ENCODE assay signal across 12 mouse cellular contexts in the genomic region with DNA sequence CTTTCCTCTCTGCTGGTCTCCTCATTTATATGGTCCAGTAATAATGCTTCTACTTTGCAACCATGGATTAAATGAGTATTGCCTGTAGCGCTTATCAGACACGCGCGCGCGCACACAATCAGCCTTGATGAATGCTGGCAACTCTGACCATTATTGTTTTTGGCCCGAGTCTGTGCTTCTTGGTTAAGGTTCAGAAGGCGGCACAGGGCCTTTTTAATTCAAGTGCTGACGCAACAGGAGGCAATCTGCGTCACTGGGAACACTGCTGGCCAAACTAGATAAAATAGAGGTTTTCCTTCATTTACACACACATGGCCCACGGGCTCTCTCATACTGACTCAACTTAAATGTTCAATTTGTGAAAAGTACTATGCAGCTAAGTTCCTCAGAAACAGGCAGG.
A peak's percentile ranks its signal among the peaks of the same experiment; 100 is the strongest.
DNase-seq lines count a peak whose midpoint lies in the region; ATAC-seq and TF ChIP-seq lines count a peak whose summit lies in the region.
"Had no signal": no experiment of that assay in that cellular context is flagged by ENCODE, and none has a peak within 500 bp of the region (broad histone marks: within the 10 kb centered on the region; RNA-seq: fewer than 3 reads in every experiment).

No protein-coding gene starts in this region.

- peak overlapping the region; percentile 62 for H3K9ac ChIP-seq in MEL (ENCODE audit: control insufficient read depth, low read depth, low read length, poor library complexity, severe bottlenecking)
- no peak overlapping the region for H3K9ac ChIP-seq in forebrain, embryonic 14.5 days (ENCODE audit: low read length)
- H3K9ac ChIP-seq: liver, embryonic 13.5 days had no signal

- DNase-seq in adrenal gland, adult 2 months: peak; percentile 75
- no peak for DNase-seq in adrenal gland, postnatal 4 days (ENCODE audit: low spot score in 2 of 2)
- peak; percentile 97 for DNase-seq in MEL (ENCODE audit: low read depth, low spot score)
- DNase-seq in fat pad, adult 2 months (ENCODE audit: extremely low read depth, low read depth, low spot score): peak; percentile 82
- peak; percentile 40 for DNase-seq in heart, postnatal 4 days
- no peak for DNase-seq in forebrain, embryonic 14.5 days (ENCODE audit: low spot score)
- no peak for DNase-seq in cerebellum, adult 18-20 months
- DNase-seq: gastrocnemius, postnatal 10 days; liver, embryonic 13.5 days; retina, postnatal 1 day had no signal

- peaks cover 17 to 63% of the 10 kb centered on the region in 2 experiments for H3K36me3 ChIP-seq in MEL (ENCODE audit: control insufficient read depth in 1 of 2, insufficient read depth in 2 of 2, low read length in 2 of 2)
- no peaks in the 10 kb centered on the region for H3K36me3 ChIP-seq in forebrain, embryonic 14.5 days (ENCODE audit: control insufficient read depth, insufficient read depth, low read length)
- H3K36me3 ChIP-seq: liver, embryonic 13.5 days had no signal

- no peaks in the 10 kb centered on the region for H3K27me3 ChIP-seq in MEL (ENCODE audit: control insufficient read depth in 1 of 2, insufficient read depth in 2 of 2, low read length in 2 of 2)
- H3K27me3 ChIP-seq in forebrain, embryonic 14.5 days (replicated peaks; ENCODE audit: control insufficient read depth, insufficient read depth, low read length): no peaks in the 10 kb centered on the region
- H3K27me3 ChIP-seq: liver, embryonic 13.5 days had no signal

- no peak overlapping the region for H3K4me2 ChIP-seq in forebrain, embryonic 14.5 days (ENCODE audit: low read length)
- H3K4me2 ChIP-seq: liver, embryonic 13.5 days; midbrain, embryonic 11.5 days had no signal

- H3K27ac ChIP-seq in MEL (ENCODE audit: control insufficient read depth, low read depth, low read length): peak overlapping the region; percentile 99
- H3K27ac ChIP-seq in forebrain, embryonic 14.5 days (ENCODE audit: low read depth, low read length): no peak overlapping the region
- H3K27ac ChIP-seq: liver, embryonic 13.5 days had no signal

- H3K9me3 ChIP-seq in MEL (replicated peaks; ENCODE audit: insufficient read depth, low read length): no peaks in the 10 kb centered on the region
- no peaks in the 10 kb centered on the region for H3K9me3 ChIP-seq in forebrain, embryonic 14.5 days (replicated peaks; ENCODE audit: control insufficient read depth, low read length)
- H3K9me3 ChIP-seq: liver, embryonic 13.5 days had no signal

- no peak for ATAC-seq in granulocyte monocyte progenitor cell, adult 5-6 weeks (replicated peaks; ENCODE audit: poor library complexity, severe bottlenecking)
- no peak for ATAC-seq in forebrain, embryonic 14.5 days

- H3K79me2 ChIP-seq in MEL (ENCODE audit: control insufficient read depth, insufficient read depth, low read length, poor library complexity): no peaks in the 10 kb centered on the region; the same call in 1 of the 2 replicates

- TF ChIP-seq CTCF in MEL (IDR thresholded peaks at IDR 0.05 in 2 of 3, conservative IDR thresholded peaks at IDR 0.05 in 1 of 3; ENCODE audit: control insufficient read depth in 1 of 3, insufficient read depth in 1 of 3, low read depth in 2 of 3, low read length in 3 of 3, poor library complexity in 1 of 3, severe bottlenecking in 1 of 3): no peak

- TF ChIP-seq POLR2A in MEL (IDR thresholded peaks at IDR 0.05; ENCODE audit: control insufficient read depth in 1 of 2, insufficient read depth in 1 of 2, low read depth in 1 of 2, low read length in 2 of 2, poor library complexity in 1 of 2): no peak

- WGBS in forebrain, embryonic 14.5 days: 68% methylated on average over 11 of the region's 11 CpGs

- peaks cover 38 to 53% of the 10 kb centered on the region in 2 experiments for H3K4me1 ChIP-seq in MEL (ENCODE audit: control insufficient read depth in 1 of 2, insufficient read depth in 2 of 2, low read length in 2 of 2)
- no peaks in the 10 kb centered on the region for H3K4me1 ChIP-seq in forebrain, embryonic 14.5 days (ENCODE audit: control insufficient read depth, insufficient read depth, low read length)
- H3K4me1 ChIP-seq: liver, embryonic 13.5 days had no signal

- TF ChIP-seq EP300 in MEL (IDR thresholded peaks at IDR 0.05; ENCODE audit: low read depth in 1 of 2, low read length in 2 of 2): peak; percentile 97 to 98

- TF ChIP-seq RAD21 in MEL (IDR thresholded peaks at IDR 0.05; ENCODE audit: low read depth, low read length): no peak

- no peak overlapping the region for H3K4me3 ChIP-seq in MEL (ENCODE audit: control insufficient read depth in 1 of 2, insufficient read depth in 1 of 2, low read depth in 2 of 2, low read length in 2 of 2)
- H3K4me3 ChIP-seq in forebrain, embryonic 14.5 days (ENCODE audit: low read depth, low read length): no peak overlapping the region
- H3K4me3 ChIP-seq: liver, embryonic 13.5 days had no signal

TF ChIP-seq in MEL, 35 proteins besides CTCF, POLR2A, EP300 and RAD21:
- TF ChIP-seq ZMIZ1 (IDR thresholded peaks at IDR 0.05; ENCODE audit: low read depth, low read length) (peak; percentile 50; the same call in 1 of the 2 replicates), CHD1 (IDR thresholded peaks at IDR 0.05; ENCODE audit: low read depth, low read length) (no peak), RCOR1 (IDR thresholded peaks at IDR 0.05; ENCODE audit: low read depth, low read length) (peak; percentile 91), ZC3H11A (IDR thresholded peaks at IDR 0.05; ENCODE audit: low read depth, low read length) (no peak), USF1 (IDR thresholded peaks at IDR 0.05; ENCODE audit: low read depth, low read length) (no peak), E2F4 (IDR thresholded peaks at IDR 0.05; ENCODE audit: borderline replicate concordance, low read depth, low read length) (no peak), MAX (IDR thresholded peaks at IDR 0.05; ENCODE audit: low read length) (peak; percentile 81; the same call in 1 of the 2 replicates), TBP (IDR thresholded peaks at IDR 0.05; ENCODE audit: low read depth, low read length) (0 out of 2 replicates have a peak, but pooled peaks have one; percentile 41), KAT2A (conservative IDR thresholded peaks at IDR 0.05; ENCODE audit: low read depth, low read length) (peak; percentile 50; the same call in 1 of the 2 replicates), ZNF384 (IDR thresholded peaks at IDR 0.05; ENCODE audit: low read depth, low read length) (peak; percentile 26; the same call in 1 of the 2 replicates), CHD2 (IDR thresholded peaks at IDR 0.05; ENCODE audit: low read length) (no peak), MXI1 (IDR thresholded peaks at IDR 0.05; ENCODE audit: low read depth, low read length) (peak; percentile 86), JUND (IDR thresholded peaks at IDR 0.05; ENCODE audit: low read depth, low read length) (peak; percentile 70; the same call in 1 of the 2 replicates), HCFC1 (IDR thresholded peaks at IDR 0.05; ENCODE audit: low read depth, low read length) (peak; percentile 52; the same call in 1 of the 2 replicates), USF2 (IDR thresholded peaks at IDR 0.05; ENCODE audit: borderline replicate concordance in 1 of 2, insufficient read depth in 1 of 2, low read depth in 1 of 2, low read length in 2 of 2) (no peak), MEF2A (IDR thresholded peaks at IDR 0.05; ENCODE audit: extremely low read depth, insufficient replicate concordance, low read depth, low read length, poor library complexity, severe bottlenecking) (0 out of 2 replicates have a peak, but pooled peaks have one; percentile 35), POLR2AphosphoS2 (IDR thresholded peaks at IDR 0.05; ENCODE audit: low read length) (peak; percentile 48; the same call in 1 of the 2 replicates), MYC (IDR thresholded peaks at IDR 0.05; ENCODE audit: low read depth, low read length) (peak; percentile 93), GATA1 (IDR thresholded peaks at IDR 0.05; ENCODE audit: low read depth, low read length) (peak; percentile 98), SMC3 (IDR thresholded peaks at IDR 0.05; ENCODE audit: low read depth, low read length) (no peak), MYB (IDR thresholded peaks at IDR 0.05; ENCODE audit: low read depth, low read length) (peak; percentile 20; the same call in 1 of the 2 replicates), TCF12 (IDR thresholded peaks at IDR 0.05; ENCODE audit: low read depth, low read length) (peak; percentile 98), MAFK (IDR thresholded peaks at IDR 0.05; ENCODE audit: borderline replicate concordance, low read depth, low read length) (0 out of 2 replicates have a peak, but pooled peaks have one; percentile 38), MAZ (IDR thresholded peaks at IDR 0.05; ENCODE audit: low read depth, low read length) (no peak; the same call in 1 of the 2 replicates), ETS1 (IDR thresholded peaks at IDR 0.05; ENCODE audit: low read depth, low read length) (peak; percentile 97), ELF1 (IDR thresholded peaks at IDR 0.05; ENCODE audit: low read depth, low read length) (no peak), GABPA (IDR thresholded peaks at IDR 0.05; ENCODE audit: low read depth, low read length) (peak; percentile 71), SIN3A (IDR thresholded peaks at IDR 0.05; ENCODE audit: low read length) (peak; percentile 95), NRF1 (IDR thresholded peaks at IDR 0.05; ENCODE audit: insufficient read depth, low read depth, low read length, poor library complexity, severe bottlenecking) (peak; percentile 59; the same call in 1 of the 2 replicates), TAL1 (IDR thresholded peaks at IDR 0.05; ENCODE audit: low read length) (peak; percentile 99), BHLHE40 (IDR thresholded peaks at IDR 0.05; ENCODE audit: borderline replicate concordance, low read depth, low read length) (peak; percentile 66; the same call in 1 of the 2 replicates), ZKSCAN1 (IDR thresholded peaks at IDR 0.05; ENCODE audit: low read depth, low read length) (no peak)
TF ChIP-seq in MEL: peak in this region for 22.

Comparison
In these comparisons a context has a peak if more than half of its experiments do, and no peak if none do; other contexts are left out.
1. DNase-seq: peak in adrenal gland, adult 2 months (single experiment), MEL (single experiment), fat pad, adult 2 months (single experiment) and heart, postnatal 4 days (single experiment); none in adrenal gland, postnatal 4 days (0 of 2), forebrain, embryonic 14.5 days (single experiment) and cerebellum, adult 18-20 months (0 of 2).